Mouse (Mus musculus): ENCODE data around the gene Cxcl1. TPM values are rescaled to one million over a fixed set of nuclear protein-coding genes. Genes with fewer than 3 reads are reported as not detected.

Gene Cxcl1
- polyA plus RNA-seq, 1 experiment from 2014 or later, result 0.29 TPM

GRCm38 (mm10) chr5:90881021-90881420 is 10.0 kb upstream of the Cxcl1 start:
- ATAC-seq (ENCODE audit: low FRiP score) (no peak), DNase-seq (ENCODE audit: low spot score) (no peak)
- 81% methylated on average over 4 of the region's 4 CpGs for WGBS
- Histone ChIP-seq H3K4me3 (ENCODE audit: low read depth, low read length) (no peak overlapping the region), H3K36me3 (ENCODE audit: control insufficient read depth, insufficient read depth, low read length) (no peaks in the 10 kb centered on the region), H3K4me2 (replicated peaks; ENCODE audit: low read depth, low read length) (no peak overlapping the region), H3K9ac (ENCODE audit: low read depth, low read length) (no peak overlapping the region), H3K4me1 (replicated peaks; ENCODE audit: control insufficient read depth, insufficient read depth, low read length) (no peaks in the 10 kb centered on the region), H3K27ac (ENCODE audit: low read depth, low read length) (no peak overlapping the region), H3K9me3 (ENCODE audit: control insufficient read depth, low read length) (no peaks in the 10 kb centered on the region), H3K27me3 (ENCODE audit: control insufficient read depth, insufficient read depth, low read length) (no peaks in the 10 kb centered on the region)

GRCm38 (mm10) chr5:90881682-90882081 is 9.4 kb upstream of the Cxcl1 start:
- ATAC-seq (ENCODE audit: low FRiP score) (no peak), DNase-seq (ENCODE audit: low spot score) (no peak)
- H3K9ac ChIP-seq (ENCODE audit: low read depth, low read length), result no peak overlapping the region
- H3K36me3 ChIP-seq (ENCODE audit: control insufficient read depth, insufficient read depth, low read length), result no peaks in the 10 kb centered on the region
- 86% methylated on average over 5 of the region's 5 CpGs for WGBS
- H3K4me2 ChIP-seq (replicated peaks; ENCODE audit: low read depth, low read length), result no peak overlapping the region
- H3K4me1 ChIP-seq (replicated peaks; ENCODE audit: control insufficient read depth, insufficient read depth, low read length), result no peaks in the 10 kb centered on the region
- no peak overlapping the region for H3K4me3 ChIP-seq (ENCODE audit: low read depth, low read length)
- H3K9me3 ChIP-seq (ENCODE audit: control insufficient read depth, low read length), result no peaks in the 10 kb centered on the region
- H3K27me3 ChIP-seq (ENCODE audit: control insufficient read depth, insufficient read depth, low read length), result no peaks in the 10 kb centered on the region
- H3K27ac ChIP-seq (ENCODE audit: low read depth, low read length), result no peak overlapping the region

- DNase-seq (ENCODE audit: low spot score), result no peak
- no peaks in the 10 kb centered on the region for H3K36me3 ChIP-seq (ENCODE audit: control insufficient read depth, insufficient read depth, low read length)
- no peak for ATAC-seq (ENCODE audit: low FRiP score)
- no peak overlapping the region for H3K4me3 ChIP-seq (ENCODE audit: low read depth, low read length)
- no peak overlapping the region for H3K27ac ChIP-seq (ENCODE audit: low read depth, low read length)
- H3K4me1 ChIP-seq (replicated peaks; ENCODE audit: control insufficient read depth, insufficient read depth, low read length), result no peaks in the 10 kb centered on the region
- no peak overlapping the region for H3K4me2 ChIP-seq (replicated peaks; ENCODE audit: low read depth, low read length)
- 81% methylated on average over 5 of the region's 5 CpGs for WGBS
- no peaks in the 10 kb centered on the region for H3K27me3 ChIP-seq (ENCODE audit: control insufficient read depth, insufficient read depth, low read length)
- no peaks in the 10 kb centered on the region for H3K9me3 ChIP-seq (ENCODE audit: control insufficient read depth, low read length)
- H3K9ac ChIP-seq (ENCODE audit: low read depth, low read length), result no peak overlapping the region
Observed at GRCm38 (mm10) chr5:90882146-90882545, 8.9 kb upstream of the Cxcl1 start.

GRCm38 (mm10) chr5:90884628-90885242 is 6.3 kb upstream of the Cxcl1 start:
- no peaks in the 10 kb centered on the region for H3K27me3 ChIP-seq (ENCODE audit: control insufficient read depth, insufficient read depth, low read length)

GRCm38 (mm10) chr5:90888661-90889060 is 2.4 kb upstream of the Cxcl1 start:
- 76% methylated on average over 5 of the region's 5 CpGs for WGBS
- DNase-seq (ENCODE audit: low spot score) (no peak), ATAC-seq (ENCODE audit: low FRiP score) (no peak)
- Histone ChIP-seq H3K9ac (ENCODE audit: low read depth, low read length) (no peak overlapping the region), H3K4me1 (replicated peaks; ENCODE audit: control insufficient read depth, insufficient read depth, low read length) (no peaks in the 10 kb centered on the region), H3K27me3 (ENCODE audit: control insufficient read depth, insufficient read depth, low read length) (no peaks in the 10 kb centered on the region), H3K4me3 (ENCODE audit: low read depth, low read length) (no peak overlapping the region), H3K4me2 (replicated peaks; ENCODE audit: low read depth, low read length) (no peak overlapping the region), H3K36me3 (ENCODE audit: control insufficient read depth, insufficient read depth, low read length) (no peaks in the 10 kb centered on the region), H3K9me3 (ENCODE audit: control insufficient read depth, low read length) (no peaks in the 10 kb centered on the region), H3K27ac (ENCODE audit: low read depth, low read length) (no peak overlapping the region)

More at GRCm38 (mm10) chr5:90884628-90885242, 6.3 kb upstream of the Cxcl1 start:
- Histone ChIP-seq H3K9ac (ENCODE audit: low read depth, low read length) (no peak overlapping the region), H3K4me2 (replicated peaks; ENCODE audit: low read depth, low read length) (no peak overlapping the region), H3K36me3 (ENCODE audit: control insufficient read depth, insufficient read depth, low read length) (no peaks in the 10 kb centered on the region), H3K27ac (ENCODE audit: low read depth, low read length) (no peak overlapping the region), H3K4me1 (replicated peaks; ENCODE audit: control insufficient read depth, insufficient read depth, low read length) (no peaks in the 10 kb centered on the region), H3K9me3 (ENCODE audit: control insufficient read depth, low read length) (no peaks in the 10 kb centered on the region), H3K4me3 (ENCODE audit: low read depth, low read length) (no peak overlapping the region)
- 76% methylated on average over 2 of the region's 2 CpGs for WGBS
- no peak for ATAC-seq (ENCODE audit: low FRiP score)
- DNase-seq (ENCODE audit: low spot score), result no peak

- no peaks in the 10 kb centered on the region for H3K27me3 ChIP-seq (ENCODE audit: control insufficient read depth, insufficient read depth, low read length)
- no peak overlapping the region; the same call in 1 of the 2 replicates for H3K9ac ChIP-seq (ENCODE audit: low read depth, low read length)
- H3K9me3 ChIP-seq (ENCODE audit: control insufficient read depth, low read length), result no peaks in the 10 kb centered on the region
- no peak overlapping the region for H3K27ac ChIP-seq (ENCODE audit: low read depth, low read length)
- H3K4me3 ChIP-seq (ENCODE audit: low read depth, low read length), result peak overlapping the region; percentile 40
- peak overlapping the region; percentile 88 for H3K4me2 ChIP-seq (replicated peaks; ENCODE audit: low read depth, low read length)
- no peak; the same call in 1 of the 2 replicates for ATAC-seq (ENCODE audit: low FRiP score)
- no peak for DNase-seq (ENCODE audit: low spot score)
- WGBS, result 22% methylated on average over 10 of the region's 10 CpGs
- no peaks in the 10 kb centered on the region for H3K36me3 ChIP-seq (ENCODE audit: control insufficient read depth, insufficient read depth, low read length)
- no peaks in the 10 kb centered on the region for H3K4me1 ChIP-seq (replicated peaks; ENCODE audit: control insufficient read depth, insufficient read depth, low read length)
Observed at GRCm38 (mm10) chr5:90891464-90891813, 398 bp downstream of the Cxcl1 start.

- Histone ChIP-seq H3K27ac (ENCODE audit: low read depth, low read length) (no peak overlapping the region), H3K9me3 (ENCODE audit: control insufficient read depth, low read length) (no peaks in the 10 kb centered on the region), H3K4me2 (replicated peaks; ENCODE audit: low read depth, low read length) (no peak overlapping the region), H3K4me3 (ENCODE audit: low read depth, low read length) (no peak overlapping the region), H3K36me3 (ENCODE audit: control insufficient read depth, insufficient read depth, low read length) (no peaks in the 10 kb centered on the region), H3K9ac (ENCODE audit: low read depth, low read length) (no peak overlapping the region), H3K27me3 (ENCODE audit: control insufficient read depth, insufficient read depth, low read length) (no peaks in the 10 kb centered on the region), H3K4me1 (replicated peaks; ENCODE audit: control insufficient read depth, insufficient read depth, low read length) (no peaks in the 10 kb centered on the region)
- ATAC-seq (ENCODE audit: low FRiP score) (no peak), DNase-seq (ENCODE audit: low spot score) (no peak)
- WGBS, result 82% methylated on average over 8 of the region's 8 CpGs
Observed at GRCm38 (mm10) chr5:90894231-90894630, 3.2 kb downstream of the Cxcl1 start.

GRCm38 (mm10) chr5:90897429-90897828 is 6.4 kb downstream of the Cxcl1 start:
- 79% methylated on average over 3 of the region's 3 CpGs for WGBS
- Histone ChIP-seq H3K9ac (ENCODE audit: low read depth, low read length) (no peak overlapping the region), H3K36me3 (ENCODE audit: control insufficient read depth, insufficient read depth, low read length) (no peaks in the 10 kb centered on the region), H3K4me3 (ENCODE audit: low read depth, low read length) (no peak overlapping the region), H3K27ac (ENCODE audit: low read depth, low read length) (no peak overlapping the region), H3K4me1 (replicated peaks; ENCODE audit: control insufficient read depth, insufficient read depth, low read length) (no peaks in the 10 kb centered on the region), H3K9me3 (ENCODE audit: control insufficient read depth, low read length) (no peaks in the 10 kb centered on the region), H3K27me3 (ENCODE audit: control insufficient read depth, insufficient read depth, low read length) (no peaks in the 10 kb centered on the region), H3K4me2 (replicated peaks; ENCODE audit: low read depth, low read length) (no peak overlapping the region)
- DNase-seq (ENCODE audit: low spot score) (no peak), ATAC-seq (ENCODE audit: low FRiP score) (no peak)

- DNase-seq (ENCODE audit: low spot score) (no peak), ATAC-seq (ENCODE audit: low FRiP score) (no peak)
- no peak overlapping the region for H3K4me2 ChIP-seq (replicated peaks; ENCODE audit: low read depth, low read length)
- H3K9me3 ChIP-seq (ENCODE audit: control insufficient read depth, low read length), result no peaks in the 10 kb centered on the region
- H3K27ac ChIP-seq (ENCODE audit: low read depth, low read length), result no peak overlapping the region
- H3K9ac ChIP-seq (ENCODE audit: low read depth, low read length), result no peak overlapping the region
- no peaks in the 10 kb centered on the region for H3K36me3 ChIP-seq (ENCODE audit: control insufficient read depth, insufficient read depth, low read length)
- no peaks in the 10 kb centered on the region for H3K4me1 ChIP-seq (replicated peaks; ENCODE audit: control insufficient read depth, insufficient read depth, low read length)
- H3K27me3 ChIP-seq (ENCODE audit: control insufficient read depth, insufficient read depth, low read length), result peaks cover 5% of the 10 kb centered on the region
- no peak overlapping the region for H3K4me3 ChIP-seq (ENCODE audit: low read depth, low read length)
- WGBS, result 79% methylated on average over 5 of the region's 5 CpGs
Observed at GRCm38 (mm10) chr5:90899308-90899707, 8.3 kb downstream of the Cxcl1 start.

All from hindbrain, embryonic 11.5 days (tissue).